Mouse (Mus musculus): Measurements from ENCODE around the gene Krtap5-4. TPM values are rescaled to one million over a fixed set of nuclear protein-coding genes. Genes with fewer than 3 reads are reported as not detected.
"Not testable (repeated sequence)": the region's sequence is repeated elsewhere in the genome, so short reads cannot be mapped to it uniquely, and the experiment has no call there.

Krtap5-4 gene
- total RNA-seq (2017) = not detected in 3 replicates

- no peak for ATAC-seq (replicated peaks; ENCODE audit: insufficient number of reproducible peaks, low FRiP score, low TSS enrichment, poor library complexity, severe bottlenecking)
These were observed at the start of gene Krtap5-4 for GRCm38 (mm10) chr7:142303249-142303648. Krtap5-4 (plus strand) TSS chr7:142303549.

GRCm38 (mm10) chr7:142255517-142255916 lies 47.8 kb upstream of the Krtap5-4 start:
- ATAC-seq (replicated peaks; ENCODE audit: insufficient number of reproducible peaks, low FRiP score, low TSS enrichment, poor library complexity, severe bottlenecking) = peak; percentile 61; the same call in 1 of the 2 replicates

GRCm38 (mm10) chr7:142258254-142258653 lies 45.1 kb upstream of the Krtap5-4 start, which contains the start of gene Gm2431:
Gm2431 (minus strand) TSS chr7:142258354.
- ATAC-seq (replicated peaks; ENCODE audit: insufficient number of reproducible peaks, low FRiP score, low TSS enrichment, poor library complexity, severe bottlenecking) = not testable (repeated sequence)

- not testable (repeated sequence) for ATAC-seq (replicated peaks; ENCODE audit: insufficient number of reproducible peaks, low FRiP score, low TSS enrichment, poor library complexity, severe bottlenecking)
These were observed 29.1 kb upstream of the Krtap5-4 start, which contains the start of gene Gm4559 for GRCm38 (mm10) chr7:142274263-142274662. Gm4559 (minus strand) TSS chr7:142274363.

DNA sequence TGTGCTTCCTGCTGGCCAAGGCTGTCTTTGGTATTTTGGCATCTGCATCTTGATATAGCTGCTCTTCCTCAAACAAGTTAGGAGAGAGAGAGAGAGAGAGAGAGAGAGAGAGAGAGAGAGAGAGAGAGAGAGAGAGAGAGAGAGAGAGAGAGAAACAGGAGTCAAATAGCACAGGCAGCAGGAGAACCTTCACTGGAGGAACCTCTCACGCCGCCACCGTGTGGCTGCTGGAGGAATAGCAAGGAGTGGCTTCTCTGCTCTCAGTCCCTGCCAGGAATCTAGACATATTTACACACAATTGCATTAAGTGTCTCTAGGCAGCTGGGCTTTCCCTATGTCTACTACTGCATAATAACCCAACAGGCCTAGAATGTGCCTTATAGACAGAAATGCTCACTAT lies 25.2 kb upstream of the Krtap5-4 start:
- peak; percentile 74 for ATAC-seq (replicated peaks; ENCODE audit: insufficient number of reproducible peaks, low FRiP score, low TSS enrichment, poor library complexity, severe bottlenecking)

DNA sequence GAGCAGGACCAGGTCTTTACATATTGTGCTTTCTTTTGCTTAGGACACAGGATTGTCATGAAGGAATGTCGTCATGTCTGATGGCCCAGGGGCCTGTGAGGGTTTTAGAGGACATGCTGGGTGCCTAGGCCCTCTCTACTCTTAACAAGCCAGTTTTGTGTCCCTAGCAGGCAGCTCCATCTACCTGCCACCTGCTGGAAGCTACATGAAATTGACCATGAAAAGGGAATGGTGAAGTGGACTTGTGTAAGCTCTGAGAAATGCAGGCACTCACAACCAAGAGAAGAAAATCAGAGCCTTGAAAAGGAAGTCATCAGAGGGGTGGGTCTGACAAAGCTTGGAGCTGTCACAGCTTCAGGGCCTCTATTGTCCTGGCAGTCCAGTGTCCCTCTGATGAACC lies 24.1 kb upstream of the Krtap5-4 start:
- ATAC-seq (replicated peaks; ENCODE audit: insufficient number of reproducible peaks, low FRiP score, low TSS enrichment, poor library complexity, severe bottlenecking) = not testable (repeated sequence)

DNA sequence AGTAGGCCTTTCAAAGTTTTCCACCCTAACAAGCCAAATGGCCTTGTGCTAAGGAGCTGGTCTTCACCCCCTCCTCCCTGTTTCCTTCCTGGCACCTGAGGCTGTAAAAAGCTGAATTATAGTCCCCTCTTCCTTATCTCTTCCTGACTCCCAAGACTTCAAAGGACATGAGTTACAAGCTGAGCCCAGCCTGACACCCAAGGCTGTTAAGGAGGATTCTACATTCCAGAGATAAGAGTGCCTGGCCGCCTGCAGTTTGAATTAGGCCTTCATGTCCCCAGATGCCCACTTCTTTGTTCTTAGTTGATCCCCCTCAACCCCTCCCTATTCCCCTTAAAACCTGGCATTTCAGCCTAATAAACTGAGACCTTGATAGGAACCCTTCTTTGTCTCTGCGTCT lies 20.5 kb upstream of the Krtap5-4 start:
- not testable (repeated sequence) for ATAC-seq (replicated peaks; ENCODE audit: insufficient number of reproducible peaks, low FRiP score, low TSS enrichment, poor library complexity, severe bottlenecking)

GRCm38 (mm10) chr7:142284023-142284591 lies 19.2 kb upstream of the Krtap5-4 start:
- ATAC-seq (replicated peaks; ENCODE audit: insufficient number of reproducible peaks, low FRiP score, low TSS enrichment, poor library complexity, severe bottlenecking) = peak; percentile 59

- peak; percentile 55; the same call in 1 of the 2 replicates for ATAC-seq (replicated peaks; ENCODE audit: insufficient number of reproducible peaks, low FRiP score, low TSS enrichment, poor library complexity, severe bottlenecking)
These were observed 18.7 kb upstream of the Krtap5-4 start for GRCm38 (mm10) chr7:142284615-142285080.

DNA sequence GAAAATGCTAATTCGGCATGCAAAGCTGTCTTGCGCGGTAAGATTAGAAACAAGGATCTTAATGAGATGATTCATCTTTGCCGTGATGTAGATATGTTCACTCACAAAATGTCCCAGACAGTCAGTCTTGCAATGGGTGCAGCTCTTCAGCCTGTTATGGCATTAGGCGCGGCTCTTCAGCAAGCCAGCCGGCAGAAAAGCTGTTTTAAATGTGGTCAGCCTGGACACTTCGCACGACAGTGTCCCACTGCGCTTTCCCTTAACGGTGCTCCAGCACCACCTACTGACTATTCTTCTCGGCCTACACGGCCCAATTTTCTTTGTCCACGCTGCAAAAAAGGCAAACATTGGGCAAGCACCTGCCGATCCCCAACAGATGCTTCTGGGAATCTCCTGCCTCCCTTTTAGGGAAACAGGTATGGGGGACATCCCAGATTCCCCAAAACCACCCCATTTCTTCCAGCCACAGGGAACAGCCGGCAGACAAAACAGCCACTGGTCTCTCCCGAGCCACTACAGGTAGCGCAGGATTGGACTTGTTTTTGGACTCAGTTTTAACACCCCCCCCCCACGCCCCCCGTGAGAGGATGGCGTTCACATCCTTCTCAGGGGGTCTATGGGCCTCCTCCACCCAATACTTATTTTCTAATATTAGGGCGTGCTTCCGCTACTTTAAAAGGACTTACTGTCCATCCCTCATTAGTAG lies 18.1 kb upstream of the Krtap5-4 start:
- ATAC-seq (replicated peaks; ENCODE audit: insufficient number of reproducible peaks, low FRiP score, low TSS enrichment, poor library complexity, severe bottlenecking) = no peak

GRCm38 (mm10) chr7:142285910-142286612 lies 17.3 kb upstream of the Krtap5-4 start:
- not testable (repeated sequence) for ATAC-seq (replicated peaks; ENCODE audit: insufficient number of reproducible peaks, low FRiP score, low TSS enrichment, poor library complexity, severe bottlenecking)

GRCm38 (mm10) chr7:142293851-142294250 lies 9.5 kb upstream of the Krtap5-4 start:
- ATAC-seq (replicated peaks; ENCODE audit: insufficient number of reproducible peaks, low FRiP score, low TSS enrichment, poor library complexity, severe bottlenecking) = peak; percentile 66; the same call in 1 of the 2 replicates

GRCm38 (mm10) chr7:142295418-142295817 lies 7.9 kb upstream of the Krtap5-4 start:
- no peak for ATAC-seq (replicated peaks; ENCODE audit: insufficient number of reproducible peaks, low FRiP score, low TSS enrichment, poor library complexity, severe bottlenecking)

DNA sequence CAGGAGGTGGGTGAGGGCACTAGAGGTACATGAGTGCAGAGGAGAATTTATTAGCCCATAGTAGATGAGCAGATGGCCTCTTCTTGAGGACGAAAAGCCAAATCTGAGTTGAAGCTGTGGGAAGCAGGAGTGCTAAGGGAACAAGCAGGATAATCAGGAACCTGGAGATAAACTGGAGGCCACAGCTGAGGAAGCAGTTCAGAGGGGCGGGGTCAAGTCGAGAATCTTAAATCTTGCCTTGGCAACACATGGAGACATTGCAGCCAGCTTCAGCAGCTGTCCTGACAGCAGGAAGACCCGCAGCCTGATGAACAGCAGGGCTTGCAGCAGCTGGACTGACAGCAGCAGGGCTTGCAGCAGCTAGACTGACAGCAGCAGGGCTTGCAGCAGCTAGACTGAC lies 7.2 kb upstream of the Krtap5-4 start:
- ATAC-seq (replicated peaks; ENCODE audit: insufficient number of reproducible peaks, low FRiP score, low TSS enrichment, poor library complexity, severe bottlenecking) = not testable (repeated sequence)

DNA sequence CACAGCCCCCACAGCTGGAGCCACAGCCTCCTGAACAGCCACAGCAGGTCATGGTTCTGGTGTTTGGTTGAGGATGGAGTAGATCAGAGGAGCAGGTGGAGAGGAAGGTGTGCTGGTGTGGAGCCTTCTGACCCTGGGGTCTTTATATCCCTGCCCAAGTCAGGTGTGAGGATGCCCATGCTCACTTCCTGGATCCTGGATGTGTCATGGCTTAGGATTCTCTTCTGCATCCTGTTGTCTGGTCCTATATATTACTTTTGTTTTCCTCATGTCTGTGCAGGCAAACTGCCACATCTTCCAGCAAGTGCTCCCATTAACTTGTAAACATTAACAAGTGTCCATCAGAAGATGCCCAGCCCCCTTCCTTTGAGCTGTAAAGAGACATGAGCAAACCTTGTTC lies 6.3 kb upstream of the Krtap5-4 start, which contains the start of gene Krtap5-1:
TSS of gene Krtap5-1 (minus strand) at position 101 of the 400 bp plus-strand sequence.
- ATAC-seq (replicated peaks; ENCODE audit: insufficient number of reproducible peaks, low FRiP score, low TSS enrichment, poor library complexity, severe bottlenecking) = not testable (repeated sequence)

- ATAC-seq (replicated peaks; ENCODE audit: insufficient number of reproducible peaks, low FRiP score, low TSS enrichment, poor library complexity, severe bottlenecking) = not testable (repeated sequence)
These were observed 580 bp downstream of the Krtap5-4 start for GRCm38 (mm10) chr7:142303929-142304328.

- ATAC-seq (replicated peaks; ENCODE audit: insufficient number of reproducible peaks, low FRiP score, low TSS enrichment, poor library complexity, severe bottlenecking) = no peak
These were observed 11.4 kb downstream of the Krtap5-4 start for GRCm38 (mm10) chr7:142314600-142315285.

GRCm38 (mm10) chr7:142316558-142316957 lies 13.2 kb downstream of the Krtap5-4 start:
- 0 out of 2 replicates have a peak, but pooled peaks have one; percentile 40 for ATAC-seq (replicated peaks; ENCODE audit: insufficient number of reproducible peaks, low FRiP score, low TSS enrichment, poor library complexity, severe bottlenecking)

GRCm38 (mm10) chr7:142317216-142317615 lies 13.9 kb downstream of the Krtap5-4 start:
- ATAC-seq (replicated peaks; ENCODE audit: insufficient number of reproducible peaks, low FRiP score, low TSS enrichment, poor library complexity, severe bottlenecking) = no peak
